Mouse (Mus musculus): ENCODE data around the gene Ylpm1. TPM values are rescaled to one million over a fixed set of nuclear protein-coding genes. Genes with fewer than 3 reads are reported as not detected.

The Ylpm1 gene
- polyA plus RNA-seq, 2 experiments = 40.9 to 50.9 TPM

- TF ChIP-seq POLR2A (IDR thresholded peaks at IDR 0.05; ENCODE audit: borderline replicate concordance, extremely low read depth, insufficient read depth, insufficient read length) = no peak
- Histone ChIP-seq H3K9me3 (ENCODE audit: control insufficient read depth, low read length) (no peaks in the 10 kb centered on the region), H3K4me3 (replicated peaks; ENCODE audit: low read length) (no peak overlapping the region), H3K36me3 (ENCODE audit: control insufficient read depth, insufficient read depth, low read length) (peaks cover 7% of the 10 kb centered on the region), H3K4me2 (replicated peaks; ENCODE audit: low read depth, low read length, severe bottlenecking) (no peak overlapping the region), H3K4me1 (ENCODE audit: control insufficient read depth, insufficient read depth, low read length) (peaks cover 9% of the 10 kb centered on the region), H3K27ac (replicated peaks; ENCODE audit: low read depth, low read length) (no peak overlapping the region), H3K9ac (ENCODE audit: low read depth, low read length, severe bottlenecking) (no peak overlapping the region), H3K27me3 (ENCODE audit: control insufficient read depth, insufficient read depth, low read length) (no peaks in the 10 kb centered on the region)
- ATAC-seq (ENCODE audit: low FRiP score, low read depth) (peak; percentile 62; the same call in 1 of the 2 replicates), DNase-seq (ENCODE audit: low spot score) (peak; percentile 62)
- WGBS = 16% methylated on average over 14 of the region's 14 CpGs
These were observed 97.9 kb downstream of the Ylpm1 start for GRCm38 (mm10) chr12:85094010-85094409.

GRCm38 (mm10) chr12:85094706-85095105 lies 98.6 kb downstream of the Ylpm1 start:
- H3K9ac ChIP-seq (ENCODE audit: low read depth, low read length, severe bottlenecking) = no peak overlapping the region
- H3K4me1 ChIP-seq (ENCODE audit: control insufficient read depth, insufficient read depth, low read length) = peaks cover 9% of the 10 kb centered on the region
- no peak overlapping the region for H3K4me3 ChIP-seq (replicated peaks; ENCODE audit: low read length)
- H3K27ac ChIP-seq (replicated peaks; ENCODE audit: low read depth, low read length) = no peak overlapping the region; the same call in 1 of the 2 replicates
- no peaks in the 10 kb centered on the region for H3K9me3 ChIP-seq (ENCODE audit: control insufficient read depth, low read length)
- no peak for TF ChIP-seq POLR2A (IDR thresholded peaks at IDR 0.05; ENCODE audit: borderline replicate concordance, extremely low read depth, insufficient read depth, insufficient read length)
- H3K4me2 ChIP-seq (replicated peaks; ENCODE audit: low read depth, low read length, severe bottlenecking) = no peak overlapping the region
- DNase-seq (ENCODE audit: low spot score) (peak; percentile 41), ATAC-seq (ENCODE audit: low FRiP score, low read depth) (0 out of 2 replicates have a peak, but pooled peaks have one; percentile 21)
- 63% methylated on average over 10 of the region's 10 CpGs for WGBS
- H3K36me3 ChIP-seq (ENCODE audit: control insufficient read depth, insufficient read depth, low read length) = peaks cover under 1% of the 10 kb centered on the region; the same call in 1 of the 2 replicates
- H3K27me3 ChIP-seq (ENCODE audit: control insufficient read depth, insufficient read depth, low read length) = no peaks in the 10 kb centered on the region

- Histone ChIP-seq H3K9me3 (ENCODE audit: control insufficient read depth, low read length) (no peaks in the 10 kb centered on the region), H3K9ac (ENCODE audit: low read depth, low read length, severe bottlenecking) (no peak overlapping the region), H3K4me1 (ENCODE audit: control insufficient read depth, insufficient read depth, low read length) (peaks cover 9% of the 10 kb centered on the region), H3K27ac (replicated peaks; ENCODE audit: low read depth, low read length) (no peak overlapping the region; the same call in 1 of the 2 replicates), H3K4me3 (replicated peaks; ENCODE audit: low read length) (no peak overlapping the region), H3K4me2 (replicated peaks; ENCODE audit: low read depth, low read length, severe bottlenecking) (no peak overlapping the region), H3K36me3 (ENCODE audit: control insufficient read depth, insufficient read depth, low read length) (no peaks in the 10 kb centered on the region), H3K27me3 (ENCODE audit: control insufficient read depth, insufficient read depth, low read length) (no peaks in the 10 kb centered on the region)
- no peak for ATAC-seq (ENCODE audit: low FRiP score, low read depth)
- no peak for DNase-seq (ENCODE audit: low spot score)
- no peak for TF ChIP-seq POLR2A (IDR thresholded peaks at IDR 0.05; ENCODE audit: borderline replicate concordance, extremely low read depth, insufficient read depth, insufficient read length)
- WGBS = 83% methylated on average over 11 of the region's 11 CpGs
These were observed 99.0 kb downstream of the Ylpm1 start for GRCm38 (mm10) chr12:85095146-85095545.

- WGBS = 90% methylated on average over 7 of the region's 7 CpGs
- H3K9ac ChIP-seq (ENCODE audit: low read depth, low read length, severe bottlenecking) = no peak overlapping the region
- no peak overlapping the region for H3K4me3 ChIP-seq (replicated peaks; ENCODE audit: low read length)
- H3K27ac ChIP-seq (replicated peaks; ENCODE audit: low read depth, low read length) = no peak overlapping the region
- no peaks in the 10 kb centered on the region for H3K27me3 ChIP-seq (ENCODE audit: control insufficient read depth, insufficient read depth, low read length)
- no peaks in the 10 kb centered on the region for H3K36me3 ChIP-seq (ENCODE audit: control insufficient read depth, insufficient read depth, low read length)
- no peaks in the 10 kb centered on the region for H3K9me3 ChIP-seq (ENCODE audit: control insufficient read depth, low read length)
- no peak overlapping the region for H3K4me2 ChIP-seq (replicated peaks; ENCODE audit: low read depth, low read length, severe bottlenecking)
- H3K4me1 ChIP-seq (ENCODE audit: control insufficient read depth, insufficient read depth, low read length) = peaks cover 9% of the 10 kb centered on the region
- no peak for TF ChIP-seq POLR2A (IDR thresholded peaks at IDR 0.05; ENCODE audit: borderline replicate concordance, extremely low read depth, insufficient read depth, insufficient read length)
- ATAC-seq (ENCODE audit: low FRiP score, low read depth) (no peak), DNase-seq (ENCODE audit: low spot score) (no peak)
These were observed 99.7 kb downstream of the Ylpm1 start for GRCm38 (mm10) chr12:85095859-85096258.

- ATAC-seq (ENCODE audit: low FRiP score, low read depth) (peak; percentile 56; the same call in 1 of the 2 replicates), DNase-seq (ENCODE audit: low spot score) (no peak)
- Histone ChIP-seq H3K9me3 (ENCODE audit: control insufficient read depth, low read length) (no peaks in the 10 kb centered on the region), H3K27me3 (ENCODE audit: control insufficient read depth, insufficient read depth, low read length) (no peaks in the 10 kb centered on the region), H3K36me3 (ENCODE audit: control insufficient read depth, insufficient read depth, low read length) (no peaks in the 10 kb centered on the region), H3K4me2 (replicated peaks; ENCODE audit: low read depth, low read length, severe bottlenecking) (no peak overlapping the region), H3K9ac (ENCODE audit: low read depth, low read length, severe bottlenecking) (no peak overlapping the region; the same call in 1 of the 2 replicates), H3K4me1 (ENCODE audit: control insufficient read depth, insufficient read depth, low read length) (no peaks in the 10 kb centered on the region), H3K27ac (replicated peaks; ENCODE audit: low read depth, low read length) (no peak overlapping the region), H3K4me3 (replicated peaks; ENCODE audit: low read length) (no peak overlapping the region)
- TF ChIP-seq POLR2A (IDR thresholded peaks at IDR 0.05; ENCODE audit: borderline replicate concordance, extremely low read depth, insufficient read depth, insufficient read length) = no peak
- 57% methylated on average over 14 of the region's 14 CpGs for WGBS
These were observed 104.9 kb downstream of the Ylpm1 start for GRCm38 (mm10) chr12:85101001-85101400.

Data from limb, embryonic 14.5 days (tissue).